Mouse (Mus musculus): ENCODE measurements at regions not wholly inside any gene's neighbourhood (a gene's known extent, or its start where the extent isn't known, plus 50 kb on each side); places are given as distances from the start of the nearest gene placed in this dataset.

GRCm38 (mm10) chr14:29904856-29905255 lies 63.3 kb upstream of the Selenok start:
- TF ChIP-seq POLR2A (IDR thresholded peaks at IDR 0.05; ENCODE audit: low read depth, low read length) (no peak), CTCF (conservative IDR thresholded peaks at IDR 0.05 in 1 of 2, IDR thresholded peaks at IDR 0.05 in 1 of 2; ENCODE audit: low read depth in 2 of 2, low read length in 2 of 2) (no peak), CHD1 (IDR thresholded peaks at IDR 0.05; ENCODE audit: low read depth, low read length) (no peak), MAX (IDR thresholded peaks at IDR 0.05; ENCODE audit: low read length) (no peak), ELF1 (IDR thresholded peaks at IDR 0.05; ENCODE audit: low read depth, low read length) (no peak), NELFE (IDR thresholded peaks at IDR 0.05; ENCODE audit: low read depth, low read length) (no peak), MAZ (IDR thresholded peaks at IDR 0.05; ENCODE audit: low read depth, low read length) (no peak), ZNF384 (IDR thresholded peaks at IDR 0.05; ENCODE audit: low read depth, low read length) (no peak)
